Mouse (Mus musculus): ENCODE data around the gene Frmd6.

The Frmd6 gene

GRCm38 (mm10) chr12:70809957-70810356, 15.4 kb upstream of the Frmd6 start:
- DNase-seq, result no peak

GRCm38 (mm10) chr12:70811772-70812171, 13.5 kb upstream of the Frmd6 start:
- no peak for DNase-seq

- peak; percentile 25 to 59 for DNase-seq
Measured at GRCm38 (mm10) chr12:70812176-70812575, 13.1 kb upstream of the Frmd6 start.

GRCm38 (mm10) chr12:70812822-70813465, 12.4 kb upstream of the Frmd6 start:
- no peak for DNase-seq

GRCm38 (mm10) chr12:70816731-70817130, 8.6 kb upstream of the Frmd6 start:
- DNase-seq, result no peak

GRCm38 (mm10) chr12:70824017-70824416, 1.3 kb upstream of the Frmd6 start:
- no peak for DNase-seq

GRCm38 (mm10) chr12:70825651-70826317, 470 bp downstream of the Frmd6 start:
- DNase-seq, result peak in 1 of 2 experiments; percentile 49

GRCm38 (mm10) chr12:70826318-70827072, 1.2 kb downstream of the Frmd6 start:
- DNase-seq, result peak in 1 of 2 experiments; percentile 29

GRCm38 (mm10) chr12:70827187-70827900, 2.0 kb downstream of the Frmd6 start:
- DNase-seq, result no peak

GRCm38 (mm10) chr12:70827901-70828271, 2.6 kb downstream of the Frmd6 start:
- DNase-seq, result no peak

GRCm38 (mm10) chr12:70830982-70831566, 5.8 kb downstream of the Frmd6 start:
- DNase-seq, result no peak

GRCm38 (mm10) chr12:70832216-70832998, 7.1 kb downstream of the Frmd6 start:
- DNase-seq, result no peak

- DNase-seq, result no peak
Measured at GRCm38 (mm10) chr12:70833050-70833449, 7.7 kb downstream of the Frmd6 start.

- no peak for DNase-seq
Measured at GRCm38 (mm10) chr12:70834043-70834442, 8.7 kb downstream of the Frmd6 start.

- no peak for DNase-seq
Measured at GRCm38 (mm10) chr12:70835004-70835403, 9.7 kb downstream of the Frmd6 start.

GRCm38 (mm10) chr12:70837792-70838321, 12.5 kb downstream of the Frmd6 start:
- no peak for DNase-seq

- no peak for DNase-seq
Measured at GRCm38 (mm10) chr12:70845371-70845770, 20.1 kb downstream of the Frmd6 start.

GRCm38 (mm10) chr12:70849024-70849423, 23.7 kb downstream of the Frmd6 start:
- no peak for DNase-seq

- no peak for DNase-seq
Measured at GRCm38 (mm10) chr12:70849517-70850291, 24.4 kb downstream of the Frmd6 start.

- no peak for DNase-seq
Measured at GRCm38 (mm10) chr12:70851342-70851960, 26.1 kb downstream of the Frmd6 start.
